Mouse (Mus musculus) naive thymus-derived CD4-positive, alpha-beta T cell, adult 2 months (primary cell): ENCODE results near the gene Elavl2.

Experiments used
- DNase-seq: peaks from one replicate; pipeline ENCODE4 v3.0.0-alpha.2; 2011; ENCODE audit warnings: low read depth

The Elavl2 gene

GRCm38 (mm10) chr4:91400423-91400822, at the start of gene Elavl2:
TSS of gene Elavl2 (minus strand) at chr4:91400785.
- no peak for DNase-seq

GRCm38 (mm10) chr4:91447887-91448286, 47.3 kb upstream of the Elavl2 start:
- no peak for DNase-seq

- no peak for DNase-seq
Measured at GRCm38 (mm10) chr4:91415582-91415981, 15.0 kb upstream of the Elavl2 start.

GRCm38 (mm10) chr4:91405047-91405446, 4.5 kb upstream of the Elavl2 start:
- no peak for DNase-seq

GRCm38 (mm10) chr4:91399510-91400196, 932 bp downstream of the Elavl2 start:
- DNase-seq = no peak

- no peak for DNase-seq
Measured at GRCm38 (mm10) chr4:91391987-91392598, 8.5 kb downstream of the Elavl2 start.

- no peak for DNase-seq
Measured at GRCm38 (mm10) chr4:91387701-91388100, 12.9 kb downstream of the Elavl2 start.

GRCm38 (mm10) chr4:91381201-91381627, 19.4 kb downstream of the Elavl2 start:
- no peak for DNase-seq

- no peak for DNase-seq
Measured at GRCm38 (mm10) chr4:91380341-91381117, 20.1 kb downstream of the Elavl2 start.

GRCm38 (mm10) chr4:91379559-91379958, 21.0 kb downstream of the Elavl2 start:
- DNase-seq = no peak

GRCm38 (mm10) chr4:91376317-91376910, 24.2 kb downstream of the Elavl2 start:
- DNase-seq = peak; percentile 1

- no peak for DNase-seq
Measured at GRCm38 (mm10) chr4:91375372-91375687, 25.3 kb downstream of the Elavl2 start.

GRCm38 (mm10) chr4:91374571-91375371, 25.8 kb downstream of the Elavl2 start:
- no peak for DNase-seq

GRCm38 (mm10) chr4:91372844-91373243, 27.7 kb downstream of the Elavl2 start:
- DNase-seq = no peak

- DNase-seq = no peak
Measured at GRCm38 (mm10) chr4:91371819-91372215, 28.8 kb downstream of the Elavl2 start.

- DNase-seq = no peak
Measured at GRCm38 (mm10) chr4:91371131-91371818, 29.3 kb downstream of the Elavl2 start.

- DNase-seq = no peak
Measured at GRCm38 (mm10) chr4:91365276-91365675, 35.3 kb downstream of the Elavl2 start.

- no peak for DNase-seq
Measured at GRCm38 (mm10) chr4:91363963-91364362, 36.6 kb downstream of the Elavl2 start.

GRCm38 (mm10) chr4:91362520-91362919, 38.1 kb downstream of the Elavl2 start:
- no peak for DNase-seq

- DNase-seq = no peak
Measured at GRCm38 (mm10) chr4:91353138-91353537, 47.4 kb downstream of the Elavl2 start.

- DNase-seq = no peak
Measured at GRCm38 (mm10) chr4:91349579-91349978, 51.0 kb downstream of the Elavl2 start.
